Mouse (Mus musculus) thymus, adult 2 months (tissue): ENCODE measurements around the gene Csnk1e. TPM values are rescaled to one million over a fixed set of nuclear protein-coding genes. Genes with fewer than 3 reads are reported as not detected.

Source experiments
- DNase-seq: peaks from one replicate; pipeline ENCODE4 v3.0.0; 2021
- H3K27ac ChIP-seq: fragments of 200-500 bp; 2 replicates; pipeline ENCODE4 v1.5.1; 2012; ENCODE audit warnings: low read length, control low read depth; ENCODE audit not compliant: control insufficient read depth, insufficient read depth
- H3K27me3 ChIP-seq: fragments of 200-500 bp; 2 replicates; pipeline ENCODE4 v1.6.1; 2012; ENCODE audit warnings: mild to moderate bottlenecking, low read length, moderate library complexity, mixed read lengths; ENCODE audit not compliant: control insufficient read depth, insufficient read depth
- H3K36me3 ChIP-seq: fragments of 200-500 bp; 2 replicates; pipeline ENCODE4 v1.6.1; 2012; ENCODE audit warnings: mild to moderate bottlenecking, low read length, moderate library complexity; ENCODE audit not compliant: control insufficient read depth, insufficient read depth
- H3K4me1 ChIP-seq: fragments of 200-500 bp; replicated peaks from 2 replicates; pipeline ENCODE4 v1.6.1; 2012; ENCODE audit warnings: low read length; ENCODE audit not compliant: control insufficient read depth, insufficient read depth
- H3K4me3 ChIP-seq: fragments of 200-500 bp; 2 replicates; pipeline ENCODE4 v1.5.1; 2012; ENCODE audit warnings: mild to moderate bottlenecking, low read length, control low read depth, moderate library complexity; ENCODE audit not compliant: control insufficient read depth, insufficient read depth
- CTCF ChIP-seq: fragments of 200-500 bp; IDR thresholded peaks from 2 replicates; pipeline ENCODE4 v1.5.1; 2012; ENCODE audit warnings: mild to moderate bottlenecking, control low read depth, low read length, moderate library complexity, borderline replicate concordance; ENCODE audit not compliant: control insufficient read depth, poor library complexity, insufficient read depth; ENCODE audit errors: extremely low read depth
- POLR2A ChIP-seq: fragments of 200-500 bp; IDR thresholded peaks from 2 replicates; pipeline ENCODE4 v1.6.1; 2012; ENCODE audit warnings: mild to moderate bottlenecking, low read length, control low read depth, moderate library complexity; ENCODE audit not compliant: control insufficient read depth, poor library complexity, insufficient read depth; ENCODE audit errors: extremely low read depth
- WGBS: fragments of 180-500 bp; shearing (Covaris S2); methylation state at CpG from one replicate; pipeline ENCODE4 v1.1.7; 2018; 5-methylcytosine and 5-hydroxymethylcytosine counted together
- polyA plus RNA-seq: library from polyadenylated mRNA; depleted of rRNA; stranded (reverse); fragments of >200 nt; gene quantifications from 2 replicates; pipeline ENCODE4 v1.2.3, GENCODE M21; 2012; rRNA removed

The Csnk1e gene
- polyA plus RNA-seq = 155 and 173 TPM in 2 replicates

GRCm38 (mm10) chr15:79455106-79455810, at the start of gene Csnk1e:
Gene Csnk1e, minus strand, starts transcription at chr15:79455566.
- WGBS = 4% methylated on average over 24 of the region's 24 CpGs
- DNase-seq = peak; percentile 52

DNA sequence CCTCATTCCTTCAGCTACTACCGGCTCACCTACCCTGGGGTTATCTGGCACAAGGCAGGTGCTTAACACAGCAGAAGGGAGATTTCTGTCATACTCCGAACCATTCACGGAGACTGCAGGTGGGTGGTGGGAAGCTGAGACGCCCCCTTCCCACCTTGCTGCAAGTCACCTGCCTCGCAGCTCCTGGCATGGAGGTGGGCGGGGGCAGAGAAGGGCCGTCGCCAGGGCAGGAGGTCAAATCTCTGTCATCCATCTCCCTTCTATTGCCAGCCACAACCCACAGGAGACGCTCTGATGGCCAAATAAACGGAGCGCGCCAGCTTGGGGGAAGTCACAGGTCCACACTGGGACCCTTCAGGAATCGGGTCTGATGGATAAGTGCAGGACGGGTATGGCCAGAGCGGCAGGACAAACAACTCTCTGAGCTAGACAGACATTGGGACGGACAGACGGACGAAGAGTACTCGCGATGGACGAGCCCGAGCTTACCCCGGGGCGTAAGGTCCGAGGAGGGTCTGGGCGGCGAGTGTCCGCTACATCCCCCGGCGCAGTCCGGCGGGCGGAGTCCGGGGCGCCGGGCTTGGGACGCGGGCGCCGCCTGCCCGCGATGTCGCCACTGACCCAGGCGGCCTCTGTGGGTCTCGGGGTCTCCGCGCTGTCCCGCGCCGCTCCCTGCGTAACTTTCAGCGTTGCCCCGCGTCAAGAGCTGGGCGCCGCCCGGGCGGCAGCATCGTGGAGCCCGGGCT, 49.5 kb upstream of the Csnk1e start, which contains the start of gene Kcnj4:
Gene Kcnj4, minus strand, starts transcription at position 535 of the 746 bp plus-strand sequence.
- Histone ChIP-seq H3K36me3 (no peaks in the 10 kb centered on the region), H3K27ac (no peak within 1 kb of the TSS), H3K4me1 (peaks cover 5% of the 10 kb centered on the region; the same call in 1 of the 2 replicates), H3K27me3 (peaks cover 37% of the 10 kb centered on the region), H3K4me3 (peak within 1 kb of the TSS; percentile 12; the same call in 1 of the 2 replicates)
- WGBS = 6% methylated on average over 59 of the region's 60 CpGs
- TF ChIP-seq CTCF = no peak
- TF ChIP-seq POLR2A = no peak
- DNase-seq = no peak

More at GRCm38 (mm10) chr15:79455106-79455810, at the start of gene Csnk1e:
- Histone ChIP-seq H3K27me3 (no peaks in the 10 kb centered on the region), H3K27ac (no peak within 1 kb of the TSS), H3K36me3 (no peaks in the 10 kb centered on the region), H3K4me1 (peaks cover 13% of the 10 kb centered on the region), H3K4me3 (no peak within 1 kb of the TSS)
- no peak for TF ChIP-seq CTCF
- TF ChIP-seq POLR2A = no peak

- Histone ChIP-seq H3K36me3 (no peaks in the 10 kb centered on the region), H3K27ac (no peak overlapping the region), H3K27me3 (peaks cover 35% of the 10 kb centered on the region), H3K4me1 (peaks cover 5% of the 10 kb centered on the region; the same call in 1 of the 2 replicates), H3K4me3 (no peak overlapping the region)
- TF ChIP-seq POLR2A (no peak), CTCF (no peak)
- WGBS = 78% methylated on average over 5 of the region's 5 CpGs
- no peak for DNase-seq
These were observed 48.1 kb upstream of the Csnk1e start for GRCm38 (mm10) chr15:79503438-79503837.

GRCm38 (mm10) chr15:79502891-79503341, 47.5 kb upstream of the Csnk1e start:
- 20% methylated on average over 18 of the region's 18 CpGs for WGBS
- H3K27ac ChIP-seq = no peak overlapping the region
- no peak overlapping the region for H3K4me3 ChIP-seq
- no peak for DNase-seq
- no peaks in the 10 kb centered on the region for H3K36me3 ChIP-seq
- H3K27me3 ChIP-seq = peaks cover 34% of the 10 kb centered on the region
- TF ChIP-seq POLR2A (no peak), CTCF (no peak)
- peaks cover 5% of the 10 kb centered on the region; the same call in 1 of the 2 replicates for H3K4me1 ChIP-seq

DNA sequence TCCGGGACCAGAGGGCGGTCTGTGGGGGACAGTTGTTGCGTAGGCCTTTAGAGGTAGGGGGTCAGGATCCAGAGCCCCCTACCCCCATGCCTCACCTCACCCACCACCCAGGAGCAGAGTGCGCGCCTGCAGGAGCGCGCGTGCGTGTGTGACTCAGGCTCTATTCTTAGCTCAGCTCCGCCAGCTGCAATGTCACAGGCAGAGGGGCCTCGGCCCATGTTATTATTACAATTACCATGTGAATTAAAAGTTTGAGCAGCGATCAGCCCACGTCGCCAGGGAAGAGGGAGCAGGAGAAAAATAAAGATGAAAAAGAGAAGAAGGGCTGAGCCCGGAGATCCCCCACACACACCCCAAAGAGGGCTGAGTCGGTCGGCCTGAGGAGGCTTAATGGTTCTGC, 44.7 kb upstream of the Csnk1e start:
- Histone ChIP-seq H3K27ac (no peak overlapping the region), H3K27me3 (peaks cover 13% of the 10 kb centered on the region), H3K4me1 (no peaks in the 10 kb centered on the region), H3K36me3 (no peaks in the 10 kb centered on the region), H3K4me3 (no peak overlapping the region)
- no peak for DNase-seq
- 92% methylated on average over 17 of the region's 17 CpGs for WGBS
- TF ChIP-seq CTCF (no peak), POLR2A (no peak)

- WGBS = 71% methylated on average over 18 of the region's 18 CpGs
- Histone ChIP-seq H3K27me3 (no peaks in the 10 kb centered on the region), H3K27ac (no peak overlapping the region), H3K36me3 (no peaks in the 10 kb centered on the region), H3K4me1 (no peaks in the 10 kb centered on the region), H3K4me3 (no peak overlapping the region)
- TF ChIP-seq POLR2A = no peak
- no peak for TF ChIP-seq CTCF
- no peak for DNase-seq
These were observed 38.2 kb upstream of the Csnk1e start for GRCm38 (mm10) chr15:79493527-79493926.
